Mouse (Mus musculus): Measurements from ENCODE around the gene Btbd16.

GRCm38 (mm10) chr7:130780866-130781419 lies 7.1 kb downstream of the Btbd16 start:
- no peak for TF ChIP-seq GATA1 (IDR thresholded peaks at IDR 0.05; ENCODE audit: low read length)
- TF ChIP-seq TAL1 (IDR thresholded peaks at IDR 0.05; ENCODE audit: low read length): no peak
